Mouse (Mus musculus): ENCODE data around the gene Sfmbt1.

Sfmbt1 gene

DNA sequence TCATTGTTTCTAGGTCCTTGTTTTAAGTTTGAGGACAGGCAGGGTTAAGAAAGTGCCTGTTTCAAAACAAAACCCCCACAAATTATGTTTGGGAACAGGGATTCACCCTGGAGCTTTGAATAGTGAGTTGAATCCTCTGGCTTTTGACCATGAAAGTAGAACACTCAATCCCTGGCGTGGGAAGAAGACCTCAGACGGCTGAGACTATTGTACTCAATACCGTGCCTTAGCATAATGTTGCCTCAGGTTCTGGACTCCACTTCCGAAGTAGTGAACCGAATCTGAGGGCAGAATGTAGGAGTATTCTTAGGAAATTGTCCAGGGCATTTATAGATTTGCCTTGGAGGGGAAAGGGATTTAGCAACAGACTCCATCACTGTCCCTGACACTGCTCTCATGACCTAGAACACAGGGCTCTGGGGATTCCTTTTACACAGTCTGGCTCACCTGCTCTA, 110.4 kb downstream of the Sfmbt1 start:
- no peak for DNase-seq (ENCODE audit: low spot score in 2 of 2)

DNA sequence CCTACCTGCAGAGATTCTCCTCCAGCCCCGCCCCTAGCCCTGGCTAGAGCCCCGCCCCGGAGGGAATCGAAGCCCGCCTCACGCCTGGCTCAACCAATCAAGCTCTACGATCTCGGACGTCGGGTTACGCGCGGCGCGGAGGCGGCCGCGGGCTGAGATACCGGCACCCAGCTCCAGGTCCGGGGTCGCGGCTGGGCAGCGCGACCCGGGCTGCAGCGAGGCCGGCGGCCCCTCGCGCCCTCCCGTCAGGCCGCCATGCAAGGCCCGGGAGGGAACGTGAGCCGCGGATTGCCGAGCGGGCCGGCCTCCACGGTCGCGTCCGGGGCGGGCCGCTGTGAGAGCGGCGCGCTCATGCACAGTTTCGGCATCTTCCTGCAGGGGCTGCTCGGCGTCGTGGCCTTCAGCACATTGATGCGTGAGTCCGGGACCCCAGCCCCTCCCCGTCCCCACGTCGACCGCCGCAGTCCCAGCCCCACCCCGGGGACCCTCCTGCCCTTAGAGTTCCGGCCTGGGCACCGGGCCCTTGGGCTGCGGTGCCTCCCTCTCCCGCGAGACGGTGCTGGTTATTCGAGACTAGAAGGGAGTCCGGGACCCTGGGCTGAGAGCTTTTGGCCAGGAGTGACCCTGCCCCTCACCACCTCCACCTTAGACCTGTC, 111.0 kb downstream of the Sfmbt1 start, which contains the start of gene Tmem110:
Gene Tmem110, plus strand, starts transcription at position 115 of the 656 bp plus-strand sequence.
- peak; percentile 70 to 79 for DNase-seq (ENCODE audit: low spot score in 2 of 2)

DNA sequence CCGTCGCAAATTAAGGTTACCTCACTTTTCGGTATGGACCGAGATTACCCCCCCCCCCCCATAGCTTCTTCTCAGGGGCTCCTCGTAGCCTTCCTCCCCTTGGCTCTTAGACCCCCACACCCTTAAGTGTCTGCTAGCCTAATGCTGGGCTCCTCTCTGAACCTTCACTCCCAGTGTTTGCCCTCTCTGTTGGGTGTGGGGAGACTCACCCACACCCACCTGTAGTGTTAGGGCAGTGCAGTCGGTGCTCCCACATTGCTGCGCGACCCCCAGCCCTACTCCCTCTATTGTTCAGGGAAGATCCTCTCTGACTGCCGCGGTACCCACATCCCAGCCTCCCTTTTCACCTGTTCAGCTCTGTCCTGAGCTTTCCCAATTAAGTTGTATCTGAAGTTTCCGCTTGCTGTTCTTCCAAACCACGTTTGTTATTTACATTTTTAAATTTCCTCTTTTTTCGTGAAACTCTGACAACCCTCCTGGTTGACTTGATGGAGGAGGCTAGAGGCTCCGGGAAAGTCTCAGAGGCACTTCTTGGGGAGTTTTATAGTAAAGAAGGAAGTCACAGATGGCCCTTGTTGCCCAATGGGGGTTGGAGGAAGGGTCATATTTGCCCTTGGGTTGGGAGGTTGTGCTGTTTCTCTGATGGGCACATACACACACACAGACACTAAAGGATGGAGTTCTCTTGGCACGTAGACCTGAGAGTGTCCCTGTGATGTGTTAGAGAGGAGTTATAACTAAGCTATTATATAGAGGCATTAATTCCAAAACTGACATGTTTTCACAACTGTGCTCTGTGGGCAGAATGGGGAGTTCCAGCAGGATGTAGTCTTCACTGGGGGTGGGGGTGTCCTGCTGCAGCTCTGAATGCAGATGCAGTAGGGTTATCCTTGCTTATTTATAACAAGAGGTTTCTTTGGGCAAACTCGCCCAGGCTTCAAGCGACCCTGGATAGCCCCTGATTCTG, 111.8 kb downstream of the Sfmbt1 start:
- DNase-seq (ENCODE audit: low spot score in 2 of 2), result no peak

DNA sequence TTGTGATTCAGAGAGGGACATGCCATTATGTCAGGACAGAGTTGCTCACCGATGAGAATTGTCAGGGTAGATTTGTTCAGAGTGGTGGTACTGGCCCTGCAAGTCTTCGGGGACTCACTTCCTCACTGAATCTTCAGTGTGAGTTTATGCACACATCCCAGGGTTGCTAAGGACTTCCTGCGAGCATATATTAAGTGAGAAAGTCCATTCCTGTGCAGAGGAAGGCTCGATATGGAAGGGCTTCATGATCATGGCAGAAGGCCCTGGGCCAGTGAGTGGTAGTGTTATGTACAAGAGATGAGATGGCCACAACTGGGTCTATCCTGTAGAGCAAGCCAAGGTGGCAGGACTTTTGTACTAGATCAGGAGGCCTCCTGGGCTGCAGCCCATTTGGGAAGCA, 112.8 kb downstream of the Sfmbt1 start:
- no peak for DNase-seq (ENCODE audit: low spot score in 2 of 2)

DNA sequence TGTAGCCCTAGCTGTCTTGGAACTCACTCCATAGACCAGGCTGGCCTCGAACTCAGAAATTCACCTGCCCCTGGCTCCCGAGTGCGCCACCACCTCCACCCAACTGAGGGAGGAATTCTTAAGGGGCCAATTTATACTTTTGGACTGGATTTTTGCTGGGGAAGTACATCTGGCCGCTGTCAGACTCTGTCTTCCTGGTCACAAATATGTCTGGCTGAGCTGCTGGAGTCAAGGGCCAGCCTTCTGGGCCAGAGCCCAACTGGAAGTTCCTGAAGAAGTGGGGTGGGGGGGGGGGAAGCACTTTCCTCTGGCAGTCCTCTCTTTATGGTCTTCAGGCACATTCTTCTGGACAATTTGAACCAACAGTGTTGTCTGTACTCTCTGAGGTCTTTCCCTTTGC, 113.4 kb downstream of the Sfmbt1 start:
- no peak for DNase-seq (ENCODE audit: low spot score in 2 of 2)

DNA sequence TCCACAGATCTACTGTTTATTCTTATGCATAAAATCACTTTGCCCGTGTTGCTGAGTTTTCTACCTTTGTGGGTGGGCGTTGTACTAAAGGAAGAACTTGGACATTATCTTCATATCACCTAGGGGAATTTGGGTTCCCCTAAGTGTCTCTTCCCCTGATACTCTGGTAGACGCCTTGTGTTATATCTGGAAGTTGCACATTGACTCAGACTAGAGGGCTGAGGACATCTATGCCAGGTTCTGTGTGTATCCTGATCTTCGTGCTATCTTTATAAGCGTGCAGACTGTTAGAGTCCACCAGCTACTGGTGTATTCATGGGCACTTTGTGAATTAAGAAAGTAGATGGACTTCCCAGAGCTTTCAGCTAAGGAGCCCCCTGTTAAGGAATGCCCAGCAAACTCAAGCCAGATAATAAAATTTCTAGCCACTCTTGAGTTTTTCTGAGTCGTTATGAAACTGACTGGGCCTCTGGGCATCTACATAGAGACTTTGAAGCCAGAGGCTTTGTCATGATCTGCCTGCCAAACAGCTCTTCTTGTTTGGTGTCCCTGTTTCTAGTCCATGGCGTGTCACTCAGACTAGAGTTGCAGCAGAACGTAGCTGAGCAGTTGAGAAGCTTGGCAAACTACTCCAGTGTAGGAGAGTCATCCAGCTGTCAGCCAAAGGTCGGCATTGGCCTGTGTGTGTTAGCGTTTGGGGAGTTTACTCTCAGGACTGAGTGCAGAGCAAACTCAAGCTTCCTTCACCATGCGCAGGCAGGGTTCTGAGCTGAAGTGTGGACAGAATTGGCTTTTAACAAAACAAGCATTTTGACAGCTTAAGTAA, 114.2 kb downstream of the Sfmbt1 start:
- no peak for DNase-seq (ENCODE audit: low spot score in 2 of 2)

DNA sequence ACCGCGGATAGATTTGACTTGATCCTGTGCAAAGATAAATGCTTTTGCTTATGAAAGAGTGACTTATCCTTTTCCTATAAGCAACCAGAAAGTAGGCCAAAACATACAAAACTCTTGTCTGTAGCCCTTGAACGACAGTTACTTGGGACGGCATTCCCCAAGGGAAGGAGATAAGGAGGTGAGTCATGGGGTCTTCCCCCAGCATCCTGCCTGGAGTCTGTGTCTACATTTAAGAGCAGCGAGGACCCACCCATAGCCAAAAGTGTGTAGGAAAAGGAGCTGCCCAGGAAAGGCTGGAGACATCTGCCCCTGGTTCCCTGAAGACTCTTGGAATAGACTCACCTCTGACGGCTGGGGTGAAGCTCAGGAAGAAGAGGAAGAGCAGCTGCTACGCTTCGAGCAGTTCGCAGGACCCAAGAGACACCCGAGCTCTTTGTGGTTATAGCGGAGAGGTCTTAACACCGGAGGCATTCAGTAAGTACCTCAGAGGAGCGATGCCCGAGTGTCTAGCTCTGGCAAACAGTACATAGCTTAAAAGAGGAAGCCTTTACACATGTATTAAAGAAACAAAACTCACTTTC, 122.9 kb downstream of the Sfmbt1 start:
- no peak for DNase-seq (ENCODE audit: low spot score in 2 of 2)

DNA sequence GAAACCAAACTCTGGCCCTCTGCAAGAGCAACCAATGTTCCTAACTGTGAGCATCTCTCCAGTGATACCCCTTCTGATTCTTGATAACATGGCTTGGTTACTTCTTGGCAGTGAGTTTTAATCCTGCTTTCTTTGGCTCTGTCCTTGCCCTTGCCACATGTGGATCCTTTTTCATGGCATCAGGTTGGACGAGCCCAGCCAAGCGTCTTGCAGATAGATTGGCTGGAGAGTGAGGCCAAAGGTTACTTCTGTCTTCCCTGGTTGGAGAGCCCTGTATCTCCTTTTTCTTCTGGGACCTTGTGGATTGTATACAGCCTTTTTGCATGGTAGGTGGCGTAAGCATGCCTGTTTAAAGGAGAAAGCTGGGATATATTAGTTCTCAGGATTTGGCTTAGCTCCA, 129.1 kb downstream of the Sfmbt1 start:
- no peak for DNase-seq (ENCODE audit: low spot score in 2 of 2)

DNA sequence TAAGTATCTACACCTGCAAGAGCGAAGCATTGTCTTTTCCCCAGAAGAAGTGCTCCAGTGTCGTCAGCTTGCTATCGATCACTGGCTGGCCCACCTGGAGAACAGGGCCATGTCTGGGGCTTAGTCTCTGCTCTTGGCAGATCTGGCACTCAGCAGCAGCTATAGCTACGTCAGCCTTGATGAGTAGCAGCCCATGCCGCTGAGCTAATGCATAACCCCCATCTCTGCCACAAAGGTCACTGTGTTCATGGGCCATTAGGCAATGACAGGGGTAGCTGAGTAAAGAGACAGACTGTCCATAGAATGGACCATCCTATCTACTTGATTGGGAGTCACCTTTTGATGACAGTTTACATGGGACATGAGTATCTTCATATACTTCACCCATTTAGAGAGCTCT, 135.9 kb downstream of the Sfmbt1 start:
- DNase-seq (ENCODE audit: low spot score in 2 of 2), result no peak

DNA sequence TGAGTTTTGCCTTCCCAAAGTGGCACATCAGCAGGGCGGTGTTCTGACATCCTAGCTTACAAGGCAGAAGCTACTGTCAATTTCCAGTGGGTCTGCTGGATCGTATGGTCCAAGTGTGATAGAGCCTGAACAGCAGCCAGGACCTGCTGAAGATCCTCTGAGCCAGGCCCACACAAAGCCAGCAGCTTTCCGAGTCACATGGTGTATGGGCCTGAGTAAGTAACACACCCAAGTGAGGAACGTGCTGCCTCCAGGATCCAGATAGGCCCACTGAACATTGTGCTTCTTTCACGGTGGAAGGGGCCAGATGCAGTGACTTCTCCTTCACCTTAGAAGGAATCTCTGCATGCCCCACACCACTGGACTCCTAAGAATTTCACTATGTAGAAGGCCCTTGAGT, 137.7 kb downstream of the Sfmbt1 start:
- DNase-seq (ENCODE audit: low spot score in 2 of 2), result no peak

DNA sequence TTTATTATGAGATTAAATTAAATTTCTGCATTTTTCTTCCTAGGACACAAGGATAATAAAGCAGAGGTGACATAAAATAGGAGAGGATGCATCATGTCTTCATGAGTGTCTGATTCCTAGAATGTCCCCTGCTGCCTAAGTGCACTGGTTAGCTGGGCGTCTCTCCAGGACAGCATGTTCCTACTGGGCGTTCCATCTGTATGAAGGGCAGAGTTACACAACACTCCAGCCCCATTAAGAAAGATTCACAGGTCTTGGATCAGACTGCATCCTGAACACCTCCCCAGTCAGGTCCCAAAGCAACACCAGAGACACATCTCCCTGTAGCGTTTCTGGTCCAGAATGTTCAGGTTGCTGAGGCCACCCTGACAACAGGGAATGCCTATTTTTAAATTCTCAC, 140.7 kb downstream of the Sfmbt1 start:
- DNase-seq (ENCODE audit: low spot score in 2 of 2), result no peak

DNA sequence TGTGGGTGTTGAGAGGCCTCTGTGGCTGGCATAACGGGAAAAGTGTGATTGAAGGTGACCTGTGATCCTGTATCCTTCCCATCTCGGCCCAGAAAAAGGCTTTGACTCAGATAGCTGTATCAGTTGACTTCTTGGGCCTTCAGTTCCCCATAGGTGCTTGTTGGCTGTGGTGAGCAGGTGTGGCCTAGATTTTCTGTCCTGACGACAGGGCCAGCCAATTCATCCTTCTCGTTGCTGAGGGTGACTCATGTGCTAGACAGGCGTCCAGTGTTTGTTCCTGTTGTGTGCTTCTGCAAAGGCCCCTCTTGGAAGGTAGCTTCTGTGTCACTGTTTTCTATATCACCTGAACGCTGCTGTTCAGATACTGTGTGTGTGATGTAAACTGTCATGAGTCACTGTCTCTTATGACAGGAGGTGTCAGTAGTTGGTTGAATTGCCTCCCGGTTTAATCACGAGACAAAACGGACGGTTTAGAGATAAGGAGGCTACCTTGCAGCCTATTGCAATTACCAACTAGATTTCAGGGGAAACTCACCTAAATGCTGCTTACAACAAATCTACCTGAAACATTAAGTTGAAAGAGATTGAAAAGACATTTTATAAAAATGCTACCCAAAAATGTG, 142.3 kb downstream of the Sfmbt1 start:
- no peak for DNase-seq (ENCODE audit: low spot score in 2 of 2)

DNA sequence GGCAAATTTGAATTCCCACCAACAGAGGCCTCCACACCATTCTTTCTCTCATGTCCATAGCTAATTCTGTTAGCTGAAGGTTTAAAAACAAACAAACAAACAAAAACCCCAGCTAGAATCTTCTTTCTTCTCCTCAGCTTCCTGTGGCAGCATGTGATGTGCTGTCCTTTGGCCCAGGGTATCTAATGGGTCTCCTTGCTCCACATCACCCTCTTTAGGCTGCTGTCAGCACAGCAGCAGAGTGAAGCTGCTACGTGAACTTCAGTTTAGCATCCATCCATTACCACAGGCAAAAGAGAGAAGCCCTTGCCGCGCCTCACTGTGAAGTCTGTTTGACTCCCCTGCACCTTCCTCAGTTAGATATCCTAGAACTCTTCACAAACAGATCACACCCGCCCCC, 143.3 kb downstream of the Sfmbt1 start:
- no peak for DNase-seq (ENCODE audit: low spot score in 2 of 2)

DNA sequence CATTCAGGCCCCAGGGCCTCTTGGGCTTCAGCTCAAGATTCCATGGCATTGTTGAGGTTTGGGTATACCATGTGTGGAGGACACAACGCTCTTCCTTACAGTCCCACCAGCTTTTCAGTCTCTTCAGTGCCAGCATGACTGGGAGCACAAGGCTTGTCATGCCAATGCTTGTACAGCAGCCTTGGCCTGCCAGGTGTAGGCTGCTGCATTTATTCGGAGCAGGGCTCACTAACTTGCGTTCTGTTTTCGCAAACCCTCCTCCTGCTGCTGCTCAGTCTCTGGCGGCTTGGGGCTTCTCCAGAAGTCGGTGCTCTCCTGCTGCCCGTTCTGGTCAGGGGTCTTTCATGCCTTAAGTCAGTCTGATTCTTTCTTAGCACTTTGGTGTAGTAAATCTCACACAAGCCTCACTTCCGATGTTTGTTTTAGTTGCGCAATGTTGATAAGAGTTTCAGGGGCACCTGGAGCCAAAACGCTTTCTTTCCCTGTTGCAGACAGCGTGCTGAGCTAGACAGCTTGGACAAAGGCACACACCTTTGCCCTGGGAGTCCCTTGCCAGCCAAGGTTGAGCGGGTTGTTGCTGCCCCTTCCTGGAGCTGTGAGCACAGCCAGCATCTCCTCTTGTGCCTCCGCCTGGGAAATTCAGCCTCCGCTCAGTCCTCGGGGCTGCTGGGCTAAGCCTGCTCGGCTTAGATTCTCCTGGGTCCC, 146.9 kb downstream of the Sfmbt1 start:
- DNase-seq (ENCODE audit: low spot score in 2 of 2), result no peak

DNA sequence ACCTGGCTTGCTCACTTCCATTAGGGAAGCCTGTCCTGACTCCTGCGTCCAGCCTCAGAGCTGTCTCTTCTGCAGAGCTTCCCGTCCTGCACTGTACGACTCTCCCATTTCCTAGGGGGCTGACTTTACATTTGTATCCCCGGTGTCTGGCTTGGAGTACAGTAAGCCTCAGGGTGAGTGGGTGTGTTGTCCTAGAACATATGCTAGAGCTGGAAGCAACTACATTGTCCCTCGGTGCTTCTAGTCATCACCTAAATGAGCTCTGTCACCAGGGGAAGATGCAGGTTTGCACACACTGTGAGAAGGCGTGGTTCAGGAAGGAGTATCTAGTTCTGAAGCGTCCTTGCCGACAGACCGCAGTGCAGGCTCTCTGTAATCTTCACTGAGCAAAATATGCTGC, 147.7 kb downstream of the Sfmbt1 start:
- no peak for DNase-seq (ENCODE audit: low spot score in 2 of 2)

DNA sequence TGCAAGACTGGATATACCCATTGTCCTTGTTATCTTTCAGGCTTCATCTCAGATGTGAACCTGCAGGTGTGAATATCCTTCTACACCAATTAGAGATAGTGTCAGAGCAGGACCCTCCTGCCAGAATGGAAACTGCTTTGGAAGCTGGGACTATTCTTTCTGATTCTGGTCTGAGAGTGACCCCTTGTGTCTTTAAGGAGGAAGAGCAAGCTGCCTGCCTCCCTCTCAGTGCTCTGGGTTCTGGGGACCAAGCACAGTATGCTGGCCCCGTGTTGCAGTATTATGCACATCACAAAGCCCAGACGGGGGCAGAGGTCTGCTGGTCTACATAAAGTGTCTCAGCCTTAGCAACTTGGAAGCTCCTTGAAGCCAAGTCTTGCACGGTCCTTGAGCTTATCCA, 150.7 kb downstream of the Sfmbt1 start:
- DNase-seq (ENCODE audit: low spot score in 2 of 2), result no peak

DNA sequence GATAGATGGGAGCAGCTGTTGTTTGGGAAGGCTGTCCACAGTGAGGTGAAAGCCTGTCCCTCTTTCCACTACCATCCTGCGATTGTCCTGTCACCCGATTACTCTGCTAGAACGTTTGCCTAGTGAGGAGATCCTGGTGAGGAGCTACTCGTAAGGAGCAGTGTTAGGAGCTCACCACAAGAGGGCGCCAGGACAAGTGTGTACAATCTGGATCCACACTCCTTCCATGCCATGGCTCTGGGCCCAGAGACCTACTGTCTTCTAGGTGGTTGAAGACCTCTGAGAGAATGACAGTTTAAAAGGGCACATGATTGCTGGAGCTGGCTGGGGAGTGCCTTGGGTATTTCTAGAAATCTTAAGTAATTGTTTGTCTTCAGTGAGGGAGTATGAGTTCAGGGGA, 152.4 kb downstream of the Sfmbt1 start:
- peak; percentile 47 to 67 for DNase-seq (ENCODE audit: low spot score in 2 of 2)

DNA sequence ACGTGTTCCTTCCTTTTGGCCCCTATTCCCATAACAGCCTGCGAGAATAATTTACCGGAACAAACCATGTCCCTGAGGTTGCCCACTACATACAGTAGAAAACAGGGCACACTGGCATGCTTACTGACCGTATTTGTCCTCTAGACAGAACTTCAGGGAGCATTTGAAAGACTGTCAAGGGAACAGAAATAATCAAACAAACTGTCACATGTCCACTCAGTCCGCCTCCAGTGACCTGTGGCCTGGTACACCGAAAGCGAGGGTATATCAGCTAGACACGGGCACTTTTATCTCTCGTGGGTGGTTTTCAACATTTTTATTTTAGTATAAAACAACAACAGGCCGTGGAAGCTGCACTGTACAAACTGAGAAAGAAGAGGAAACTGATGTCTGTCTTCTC, 154.2 kb downstream of the Sfmbt1 start:
- DNase-seq (ENCODE audit: low spot score in 2 of 2), result no peak

DNA sequence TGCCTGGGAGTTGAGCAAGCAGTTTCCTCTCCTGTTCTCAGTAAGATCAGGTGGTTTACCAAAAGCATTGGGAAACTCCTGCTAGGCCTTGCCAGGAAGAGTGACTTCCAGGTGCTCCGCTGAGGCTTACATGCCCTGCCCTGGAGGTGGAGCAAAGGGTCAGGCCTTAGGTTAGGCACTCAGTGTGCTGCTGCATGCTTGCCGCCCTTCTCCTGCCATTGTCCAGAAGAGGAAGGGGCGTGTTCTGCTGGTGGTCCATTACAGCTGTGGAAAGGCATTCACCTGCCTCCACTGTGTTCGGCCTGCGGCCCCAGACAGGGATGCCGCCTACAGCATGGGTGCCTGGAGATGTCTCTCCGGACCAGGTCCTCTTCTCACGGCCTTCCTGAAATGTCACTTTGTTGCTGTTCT, 154.7 kb downstream of the Sfmbt1 start:
- no peak for DNase-seq (ENCODE audit: low spot score in 2 of 2)

All from cerebellum, postnatal 4 days (tissue).